Mouse (Mus musculus) urinary bladder, adult 18-20 months (tissue): ENCODE results near the gene Rhoa.
A peak's percentile ranks its signal among the peaks of the same experiment; 100 is the strongest.
"Not testable (repeated sequence)": the region's sequence is repeated elsewhere in the genome, so short reads cannot be mapped to it uniquely, and the experiment has no call there.

Experiments
- DNase-seq, 2 experiments: peaks; one replicate each; pipeline ENCODE4 v3.0.0; 2022; ENCODE audit warnings: low spot score in 2 of 2, mixed read lengths in 2 of 2

Rhoa gene

GRCm38 (mm10) chr9:108305629-108306520 lies at the start of gene Rhoa, which contains the start of gene Tcta:
Rhoa (plus strand) TSS chr9:108306129.
Tcta (minus strand) TSS chr9:108306160.
- DNase-seq = peak; percentile 89 to 99

GRCm38 (mm10) chr9:108260526-108260925 lies 45.4 kb upstream of the Rhoa start:
- DNase-seq = no peak

- no peak for DNase-seq
These were observed 44.1 kb upstream of the Rhoa start for GRCm38 (mm10) chr9:108261865-108262264.

- DNase-seq = no peak
These were observed 43.4 kb upstream of the Rhoa start for GRCm38 (mm10) chr9:108262494-108263049.

- DNase-seq = peak in 1 of 2 experiments; percentile 10
These were observed 42.7 kb upstream of the Rhoa start for GRCm38 (mm10) chr9:108263131-108263681.

- DNase-seq = peak; percentile 99 to 100
These were observed 42.2 kb upstream of the Rhoa start, which contains the start of gene Dag1 for GRCm38 (mm10) chr9:108263690-108264190. Dag1 (minus strand) TSS chr9:108263958.

- peak in 1 of 2 experiments; percentile 41 for DNase-seq
These were observed 41.6 kb upstream of the Rhoa start for GRCm38 (mm10) chr9:108264191-108264921.

- no peak for DNase-seq
These were observed 39.5 kb upstream of the Rhoa start for GRCm38 (mm10) chr9:108266261-108266935.

- DNase-seq = peak; percentile 45 to 72
These were observed 38.2 kb upstream of the Rhoa start for GRCm38 (mm10) chr9:108267691-108268090.

- not testable (repeated sequence) for DNase-seq
These were observed 37.2 kb upstream of the Rhoa start for GRCm38 (mm10) chr9:108268701-108269100.

GRCm38 (mm10) chr9:108271941-108272340 lies 34.0 kb upstream of the Rhoa start:
- no peak for DNase-seq

GRCm38 (mm10) chr9:108272691-108273090 lies 33.2 kb upstream of the Rhoa start:
- DNase-seq = no peak

GRCm38 (mm10) chr9:108273485-108273884 lies 32.4 kb upstream of the Rhoa start:
- DNase-seq = no peak

- DNase-seq = no peak
These were observed 31.2 kb upstream of the Rhoa start for GRCm38 (mm10) chr9:108274476-108275330.

- no peak for DNase-seq
These were observed 30.6 kb upstream of the Rhoa start for GRCm38 (mm10) chr9:108275331-108275659.

GRCm38 (mm10) chr9:108278697-108279450 lies 27.1 kb upstream of the Rhoa start:
- DNase-seq = no peak

GRCm38 (mm10) chr9:108280071-108280828 lies 25.7 kb upstream of the Rhoa start:
- peak in 1 of 2 experiments; percentile 59 for DNase-seq

GRCm38 (mm10) chr9:108284410-108284809 lies 21.5 kb upstream of the Rhoa start:
- DNase-seq = no peak
